Mouse (Mus musculus) erythroid progenitor cell, adult 5-6 weeks (primary cell): ENCODE measurements around the gene Pecam1. TPM values are rescaled to one million over a fixed set of nuclear protein-coding genes. Genes with fewer than 3 reads are reported as not detected.
A peak's percentile ranks its signal among the peaks of the same experiment; 100 is the strongest.
"Not testable (repeated sequence)": the region's sequence is repeated elsewhere in the genome, so short reads cannot be mapped to it uniquely, and the experiment has no call there.

ENCODE experiments used
- ATAC-seq: replicated peaks from 2 replicates; pipeline ENCODE4 v1.8.0; 2016; ENCODE audit warnings: moderate number of reproducible peaks, mild to moderate bottlenecking, moderate TSS enrichment, inconsistent platforms; ENCODE audit not compliant: poor library complexity, low FRiP score, severe bottlenecking
- total RNA-seq, 2 experiments: library from RNA; stranded (forward) in 1 of 2; stranded (reverse) in 1 of 2; fragments of 150-400 nt in 1 of 2; fragments of 186-747, 209-891 nt in 1 of 2; gene quantifications; 2 replicates each; pipeline versions ENCODE4 v1.2.3 to v1.2.4; 2015 to 2017; ENCODE audit warnings: low replicate concordance in 2 of 2

The Pecam1 gene
- total RNA-seq, 2 experiments from 2014 or later = 5.5 to 7.1 TPM

- no peak for ATAC-seq
These were observed 11.3 kb downstream of the Pecam1 start for GRCm38 (mm10) chr11:106739116-106739515.

- no peak for ATAC-seq
These were observed 13.2 kb downstream of the Pecam1 start for GRCm38 (mm10) chr11:106737178-106737621.

GRCm38 (mm10) chr11:106736614-106737013, 13.8 kb downstream of the Pecam1 start:
- no peak for ATAC-seq

- ATAC-seq = no peak
These were observed 19.7 kb downstream of the Pecam1 start for GRCm38 (mm10) chr11:106730714-106731113.

GRCm38 (mm10) chr11:106729656-106730055, 20.8 kb downstream of the Pecam1 start:
- no peak for ATAC-seq

- ATAC-seq = peak; percentile 39; the same call in 1 of the 2 replicates
These were observed 21.7 kb downstream of the Pecam1 start for GRCm38 (mm10) chr11:106728402-106729366.

GRCm38 (mm10) chr11:106727967-106728366, 22.5 kb downstream of the Pecam1 start:
- ATAC-seq = no peak

- not testable (repeated sequence) for ATAC-seq
These were observed 25.6 kb downstream of the Pecam1 start for GRCm38 (mm10) chr11:106724916-106725235.

GRCm38 (mm10) chr11:106724176-106724915, 26.1 kb downstream of the Pecam1 start:
- no peak for ATAC-seq

- no peak for ATAC-seq
These were observed 26.8 kb downstream of the Pecam1 start for GRCm38 (mm10) chr11:106723611-106724125.

GRCm38 (mm10) chr11:106722831-106723361, 27.5 kb downstream of the Pecam1 start:
- ATAC-seq = 0 out of 2 replicates have a peak, but pooled peaks have one; percentile 63

GRCm38 (mm10) chr11:106720379-106720778, 30.0 kb downstream of the Pecam1 start:
- no peak for ATAC-seq

- ATAC-seq = no peak
These were observed 33.9 kb downstream of the Pecam1 start for GRCm38 (mm10) chr11:106716568-106716967.

- ATAC-seq = no peak
These were observed 35.4 kb downstream of the Pecam1 start for GRCm38 (mm10) chr11:106715066-106715465.

- no peak for ATAC-seq
These were observed 39.6 kb downstream of the Pecam1 start for GRCm38 (mm10) chr11:106710789-106711188.

GRCm38 (mm10) chr11:106709227-106709985, 41.0 kb downstream of the Pecam1 start:
- ATAC-seq = no peak

GRCm38 (mm10) chr11:106707866-106708265, 42.6 kb downstream of the Pecam1 start:
- ATAC-seq = no peak

- no peak for ATAC-seq
These were observed 43.3 kb downstream of the Pecam1 start for GRCm38 (mm10) chr11:106707085-106707484.

- no peak for ATAC-seq
These were observed 44.2 kb downstream of the Pecam1 start for GRCm38 (mm10) chr11:106706212-106706611.
